Mouse (Mus musculus) limb, embryonic 13.5 days (tissue): ENCODE measurements around the gene Pcyt1a. TPM values are rescaled to one million over a fixed set of nuclear protein-coding genes. Genes with fewer than 3 reads are reported as not detected.

ENCODE experiments used
- ATAC-seq: fragments of 200-750 bp; cut with Nextera tagmentation; 2 replicates; pipeline ENCODE4 v1.8.0; 2017; ENCODE audit warnings: low read depth, moderate number of reproducible peaks, moderate TSS enrichment; ENCODE audit not compliant: low FRiP score
- H3K27ac ChIP-seq: fragments of 300-500 bp; sonication (generic); 2 replicates; pipeline ENCODE4 v1.5.1; 2015; ENCODE audit warnings: inconsistent platforms, mild to moderate bottlenecking, moderate library complexity
- H3K27me3 ChIP-seq: fragments of 300-500 bp; sonication (generic); 2 replicates; pipeline ENCODE4 v1.6.1; 2015; ENCODE audit warnings: mild to moderate bottlenecking, inconsistent platforms
- H3K36me3 ChIP-seq: fragments of 300-500 bp; sonication (generic); 2 replicates; pipeline ENCODE4 v1.6.1; 2015; ENCODE audit warnings: inconsistent platforms, mild to moderate bottlenecking, moderate library complexity
- H3K4me1 ChIP-seq: fragments of 300-500 bp; sonication (generic); 2 replicates; pipeline ENCODE4 v1.6.1; 2015; ENCODE audit warnings: inconsistent platforms
- H3K4me2 ChIP-seq: fragments of 300-500 bp; sonication (generic); replicated peaks from 2 replicates; pipeline ENCODE4 v1.6.1; 2015; ENCODE audit warnings: inconsistent platforms, mild to moderate bottlenecking, moderate library complexity
- H3K4me3 ChIP-seq: fragments of 300-500 bp; sonication (generic); 2 replicates; pipeline ENCODE4 v1.5.1; 2015; ENCODE audit warnings: moderate library complexity, mild to moderate bottlenecking, inconsistent platforms
- H3K9ac ChIP-seq: fragments of 300-500 bp; sonication (generic); 2 replicates; pipeline ENCODE4 v1.6.1; 2015; ENCODE audit warnings: mild to moderate bottlenecking, inconsistent platforms
- H3K9me3 ChIP-seq: fragments of 300-500 bp; sonication (generic); 2 replicates; pipeline ENCODE4 v1.6.1; 2016; ENCODE audit warnings: inconsistent platforms
- WGBS: fragments of 180-500 bp; shearing (Covaris S2); methylation state at CpG from one replicate; pipeline ENCODE4 v1.1.7; 2015; 5-methylcytosine and 5-hydroxymethylcytosine counted together
- polyA plus RNA-seq: library from polyadenylated mRNA; unstranded; fragments of >200 nt; fragmentation: Nextera tagmentation; extraction: Ambion mirVana; gene quantifications from 2 replicates; pipeline ENCODE4 v1.2.1, GENCODE M21; 2015

The Pcyt1a gene
- polyA plus RNA-seq, 1 experiment from 2014 or later, result 43.3 TPM

DNA sequence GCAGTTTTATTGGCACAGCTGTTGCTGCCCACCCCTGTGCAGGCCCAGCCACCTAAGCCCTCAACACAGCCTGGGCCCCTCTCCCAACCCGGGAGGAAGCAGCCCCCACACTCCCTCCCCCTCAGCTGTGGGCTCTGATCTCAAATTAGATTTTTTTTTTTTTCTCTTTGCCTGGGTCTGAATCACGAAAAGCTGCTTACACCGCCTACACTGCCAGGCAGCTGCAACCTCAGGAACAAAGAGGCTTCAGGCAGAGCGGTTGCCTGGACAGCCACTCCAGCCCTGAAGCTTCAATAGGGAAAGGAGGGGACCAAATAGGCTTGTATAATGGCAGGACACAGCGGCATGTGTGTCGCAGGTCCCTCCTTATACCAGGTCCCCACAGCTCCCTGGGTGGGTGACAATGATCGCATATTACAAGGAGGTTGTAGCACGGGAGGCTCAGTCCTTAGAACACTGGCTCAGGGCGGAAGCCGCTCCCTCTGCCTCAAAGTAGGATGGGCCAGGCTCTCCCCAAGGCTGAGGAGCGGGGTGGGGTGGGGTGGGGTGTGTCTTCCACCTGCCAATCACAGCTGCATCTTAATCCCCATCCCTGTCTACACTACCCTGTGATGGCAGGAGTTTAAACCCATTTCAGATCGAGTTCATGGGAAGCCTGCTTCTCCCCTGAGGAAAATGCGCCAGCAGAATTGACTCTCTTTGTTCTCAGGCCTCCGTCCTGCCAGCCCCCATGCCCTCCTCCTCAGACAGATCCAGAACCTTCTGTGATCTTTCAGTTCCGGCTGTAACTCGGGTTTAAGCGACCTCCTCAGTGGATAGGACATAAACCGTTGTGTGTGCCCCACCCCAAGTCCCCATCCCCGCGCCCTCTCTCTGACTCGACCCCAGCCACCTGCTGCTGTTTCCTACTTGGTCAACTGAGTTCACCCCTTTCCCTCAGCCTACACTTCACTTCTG lies 85.6 kb downstream of the Pcyt1a start:
- peaks cover 50% of the 10 kb centered on the region for H3K4me1 ChIP-seq
- H3K27ac ChIP-seq, result peak overlapping the region; percentile 95
- peak overlapping the region; percentile 25 for H3K4me3 ChIP-seq
- no peaks in the 10 kb centered on the region for H3K36me3 ChIP-seq
- 9% methylated on average over 21 of the region's 21 CpGs for WGBS
- ATAC-seq, result peak; percentile 89
- no peaks in the 10 kb centered on the region for H3K27me3 ChIP-seq
- no peaks in the 10 kb centered on the region for H3K9me3 ChIP-seq
- peak overlapping the region; percentile 59 for H3K4me2 ChIP-seq
- peak overlapping the region; percentile 64 for H3K9ac ChIP-seq

DNA sequence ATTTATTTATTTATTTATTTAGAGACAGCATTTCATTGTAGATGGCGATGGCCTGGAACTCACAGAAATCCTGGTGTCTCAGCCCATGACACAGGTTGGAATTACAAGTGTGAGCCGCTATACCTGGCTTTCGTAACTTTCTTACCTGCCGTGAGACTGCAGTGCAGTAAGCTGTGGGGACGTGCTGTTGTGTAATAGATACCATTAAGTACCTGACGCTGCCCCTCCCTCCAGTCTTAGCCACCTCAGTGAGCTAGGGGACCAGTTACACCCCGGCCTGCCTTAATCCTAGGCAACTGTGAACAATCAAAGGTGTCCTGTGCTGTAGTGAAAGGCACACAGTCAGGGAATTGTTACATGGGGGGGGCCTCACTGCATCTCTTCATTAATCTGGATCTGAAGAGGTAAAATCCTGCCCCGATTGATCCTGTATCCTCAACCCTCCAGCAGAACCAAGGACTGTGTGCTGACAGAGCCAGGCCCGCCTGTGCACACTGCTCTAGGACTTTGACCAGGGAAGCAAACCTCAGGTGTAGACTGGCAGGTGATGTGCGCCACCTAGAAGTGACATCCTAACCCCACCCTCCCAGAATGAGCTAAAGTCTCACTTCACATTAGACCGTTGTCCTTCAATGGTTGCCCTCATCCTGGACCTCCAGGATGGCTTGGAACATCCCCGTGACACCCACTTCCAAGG lies 87.2 kb downstream of the Pcyt1a start:
- no peak for ATAC-seq
- H3K4me3 ChIP-seq, result no peak overlapping the region
- no peak overlapping the region for H3K4me2 ChIP-seq
- H3K27ac ChIP-seq, result no peak overlapping the region
- H3K4me1 ChIP-seq, result peaks cover 44% of the 10 kb centered on the region
- H3K36me3 ChIP-seq, result no peaks in the 10 kb centered on the region
- 80% methylated on average over 12 of the region's 12 CpGs for WGBS
- H3K9me3 ChIP-seq, result no peaks in the 10 kb centered on the region
- H3K27me3 ChIP-seq, result no peaks in the 10 kb centered on the region
- no peak overlapping the region for H3K9ac ChIP-seq

DNA sequence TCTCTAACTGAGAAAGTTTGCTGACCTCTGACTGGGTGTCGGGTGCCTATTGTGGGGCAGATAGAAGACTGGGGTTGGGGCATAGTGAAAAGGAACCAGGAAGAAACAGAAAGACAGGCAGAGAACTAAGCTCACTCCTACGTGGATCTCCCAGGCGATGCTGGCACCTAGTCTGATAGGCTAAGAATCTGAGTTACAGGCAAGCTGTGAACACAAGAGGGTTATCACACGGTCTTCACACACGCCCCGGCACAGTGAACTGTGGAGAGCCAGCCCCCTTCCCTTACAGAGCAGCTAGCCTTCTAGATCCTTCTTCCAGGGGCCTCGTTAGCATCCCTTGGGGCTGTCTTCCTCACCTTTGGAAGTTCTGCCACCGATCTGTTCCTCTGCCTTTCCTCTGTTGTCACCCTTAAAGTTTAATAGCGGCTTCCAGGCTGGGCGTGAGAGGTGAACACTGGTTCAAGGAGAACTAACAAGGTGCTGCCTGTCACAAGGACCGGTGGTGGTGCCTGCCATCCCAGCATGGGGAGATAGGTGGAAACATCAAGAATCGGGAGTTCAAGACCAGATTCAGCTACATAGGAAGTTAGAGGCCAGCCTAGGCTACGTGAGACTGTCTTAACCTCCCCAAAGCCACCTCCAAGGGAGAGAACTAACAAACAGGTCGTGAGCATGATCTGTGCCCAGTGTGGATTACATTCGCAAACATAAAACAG lies 89.1 kb downstream of the Pcyt1a start:
- Histone ChIP-seq H3K4me2 (no peak overlapping the region), H3K27me3 (no peaks in the 10 kb centered on the region), H3K9me3 (no peaks in the 10 kb centered on the region), H3K36me3 (no peaks in the 10 kb centered on the region), H3K9ac (no peak overlapping the region), H3K4me1 (peaks cover 37% of the 10 kb centered on the region), H3K4me3 (no peak overlapping the region), H3K27ac (no peak overlapping the region)
- no peak for ATAC-seq
- WGBS, result 76% methylated on average over 15 of the region's 15 CpGs

DNA sequence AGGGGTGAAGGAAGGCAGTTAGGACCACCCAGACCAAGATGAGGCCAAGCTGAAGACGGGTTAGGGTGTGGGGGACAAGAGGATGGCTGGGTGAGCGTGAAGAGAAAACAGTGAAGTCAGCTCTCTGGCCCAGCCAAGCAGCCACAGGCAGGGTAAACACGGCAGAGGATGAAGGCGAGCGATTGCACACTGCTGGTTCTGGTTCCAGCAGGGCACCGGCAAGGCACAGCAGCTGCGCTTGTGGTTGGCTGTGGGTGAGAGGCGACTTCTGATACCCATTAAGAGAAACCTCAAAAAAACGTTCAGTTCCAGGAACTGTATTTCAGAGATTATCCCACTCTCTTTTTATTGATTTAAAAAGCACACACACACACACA lies 89.6 kb downstream of the Pcyt1a start:
- no peak overlapping the region for H3K9ac ChIP-seq
- WGBS, result 39% methylated on average over 9 of the region's 9 CpGs

DNA sequence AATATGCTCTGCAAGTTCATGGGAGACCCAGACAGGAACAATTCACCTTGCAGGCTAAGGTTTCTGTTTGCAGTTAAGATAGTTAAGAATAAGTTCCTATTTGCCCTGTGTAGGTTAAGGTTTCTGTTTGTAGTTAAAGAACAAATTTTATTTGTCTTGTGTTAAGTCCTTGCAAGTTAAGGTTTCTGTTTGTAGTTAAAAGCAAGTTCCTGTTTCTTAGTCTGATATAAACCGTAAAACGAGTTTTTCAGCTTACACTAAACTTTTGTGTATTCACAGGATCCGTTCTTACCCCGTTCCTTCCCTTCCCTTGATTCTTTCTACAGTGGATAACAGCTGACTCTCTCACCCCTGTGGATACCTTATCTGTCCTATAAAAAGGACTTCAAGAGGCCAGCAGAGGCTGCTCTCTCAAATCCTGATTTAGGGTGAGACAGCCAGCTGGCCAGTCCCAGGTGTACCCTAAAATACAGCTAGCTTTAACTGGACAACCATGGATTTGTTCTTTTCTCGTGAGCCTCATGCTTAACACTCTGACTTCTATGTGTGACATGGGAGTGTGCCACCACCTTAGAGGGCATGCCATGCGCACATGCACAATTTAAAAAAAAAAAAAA lies 92.0 kb downstream of the Pcyt1a start:
- Histone ChIP-seq H3K27ac (no peak overlapping the region), H3K27me3 (no peaks in the 10 kb centered on the region), H3K9me3 (no peaks in the 10 kb centered on the region), H3K4me2 (no peak overlapping the region), H3K9ac (no peak overlapping the region), H3K4me3 (no peak overlapping the region), H3K36me3 (no peaks in the 10 kb centered on the region), H3K4me1 (peaks cover 13% of the 10 kb centered on the region; the same call in 1 of the 2 replicates)
- no peak for ATAC-seq
- WGBS, result 52% methylated on average over 6 of the region's 6 CpGs

More for the DNA sequence above, 89.6 kb downstream of the Pcyt1a start:
- Histone ChIP-seq H3K9me3 (no peaks in the 10 kb centered on the region), H3K4me1 (peaks cover 33% of the 10 kb centered on the region), H3K4me3 (no peak overlapping the region), H3K27me3 (no peaks in the 10 kb centered on the region), H3K27ac (no peak overlapping the region), H3K4me2 (no peak overlapping the region), H3K36me3 (no peaks in the 10 kb centered on the region)
- ATAC-seq, result no peak

DNA sequence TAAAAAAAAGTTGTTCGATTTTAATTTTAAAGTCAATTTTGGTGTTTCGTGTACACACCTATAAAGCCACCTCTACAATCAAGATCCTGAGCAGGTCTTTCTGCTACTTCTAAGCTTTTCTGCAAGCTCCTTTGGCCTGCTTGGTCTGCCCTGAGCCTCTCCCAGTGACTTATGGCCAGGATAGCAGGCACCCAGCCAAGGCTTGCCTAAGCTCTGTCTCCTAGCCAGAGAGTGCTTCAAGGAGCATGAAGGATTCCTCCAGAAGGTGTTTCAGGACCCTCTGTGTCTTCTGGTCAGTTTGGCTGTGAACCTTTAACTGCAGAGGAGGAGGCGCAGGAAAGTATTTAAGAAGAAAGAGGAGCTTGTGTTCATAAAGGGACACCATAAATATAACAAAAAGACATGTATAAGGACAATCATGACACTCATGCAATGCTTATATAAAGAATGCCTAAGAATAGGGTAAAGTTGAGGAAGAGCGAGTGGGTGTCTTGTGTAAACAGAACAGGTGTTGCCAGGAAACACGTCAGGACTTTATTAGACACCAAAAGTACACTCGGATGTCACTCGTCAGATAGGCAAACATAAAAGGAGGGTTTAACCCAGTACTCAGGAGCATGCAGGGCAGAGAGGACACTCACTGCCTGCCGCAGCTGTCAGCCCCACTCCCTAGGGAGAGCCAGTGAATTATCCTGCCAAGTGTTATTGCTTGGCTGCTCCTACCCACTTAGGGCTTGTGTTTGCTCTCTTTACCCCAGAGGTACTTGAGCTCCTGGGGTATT lies 92.9 kb downstream of the Pcyt1a start:
- H3K4me1 ChIP-seq, result peaks cover 13% of the 10 kb centered on the region; the same call in 1 of the 2 replicates
- no peak overlapping the region for H3K9ac ChIP-seq
- no peak for ATAC-seq
- WGBS, result 63% methylated on average over 8 of the region's 8 CpGs
- H3K4me2 ChIP-seq, result no peak overlapping the region
- H3K4me3 ChIP-seq, result no peak overlapping the region
- no peaks in the 10 kb centered on the region for H3K36me3 ChIP-seq
- H3K27ac ChIP-seq, result no peak overlapping the region
- H3K9me3 ChIP-seq, result no peaks in the 10 kb centered on the region
- no peaks in the 10 kb centered on the region for H3K27me3 ChIP-seq

DNA sequence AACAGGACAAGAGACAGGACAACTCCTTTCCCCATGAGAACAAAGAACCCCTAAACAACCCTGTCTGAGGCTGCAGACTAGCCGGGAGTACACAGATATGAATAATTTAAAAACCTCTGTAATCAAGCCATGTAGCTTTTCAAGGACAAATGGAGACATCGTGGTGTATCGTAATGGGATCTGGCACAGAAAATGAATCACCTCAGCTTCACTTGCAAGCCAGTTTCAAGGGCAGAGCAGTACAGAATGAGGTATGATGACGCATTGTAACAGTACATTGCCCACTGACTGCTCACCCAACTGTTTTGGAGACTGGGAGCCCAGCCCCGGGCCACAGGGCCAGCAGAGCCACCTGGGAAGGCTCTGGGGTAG lies 93.5 kb downstream of the Pcyt1a start:
- ATAC-seq, result no peak
- no peaks in the 10 kb centered on the region for H3K36me3 ChIP-seq
- WGBS, result 72% methylated on average over 5 of the region's 5 CpGs

More for the DNA sequence above, 93.5 kb downstream of the Pcyt1a start:
- no peak overlapping the region for H3K4me2 ChIP-seq
- peaks cover 13% of the 10 kb centered on the region; the same call in 1 of the 2 replicates for H3K4me1 ChIP-seq
- peak overlapping the region; percentile 22; the same call in 1 of the 2 replicates for H3K27ac ChIP-seq
- no peaks in the 10 kb centered on the region for H3K9me3 ChIP-seq
- H3K9ac ChIP-seq, result no peak overlapping the region
- H3K27me3 ChIP-seq, result no peaks in the 10 kb centered on the region
- no peak overlapping the region for H3K4me3 ChIP-seq

Other genes starting within 250 kb of the Pcyt1a start
- gene Fbxo45, start 183.8 kb upstream of the Pcyt1a start, polyA plus RNA-seq, result 10.5 and 12.3 TPM in 2 replicates
- 17.0 and 18.6 TPM in 2 replicates for gene Wdr53, start 183.7 kb upstream of the Pcyt1a start, polyA plus RNA-seq
- not detected in 2 replicates for gene Smco1, start 159.5 kb upstream of the Pcyt1a start, polyA plus RNA-seq
- gene Rnf168, start 153.5 kb upstream of the Pcyt1a start, polyA plus RNA-seq, result 37.1 and 37.2 TPM in 2 replicates
- 29.4 and 35.7 TPM in 2 replicates for gene Ubxn7, start 98.7 kb upstream of the Pcyt1a start, polyA plus RNA-seq
- not detected in 2 replicates for gene Tm4sf19, start 30.4 kb upstream of the Pcyt1a start, polyA plus RNA-seq
- 25.5 and 29.5 TPM in 2 replicates for gene Tctex1d2, start 11.2 kb upstream of the Pcyt1a start, polyA plus RNA-seq
- 0.46 and 0.56 TPM in 2 replicates for gene Slc51a, start 57.0 kb downstream of the Pcyt1a start, polyA plus RNA-seq
- gene Zdhhc19, start 65.3 kb downstream of the Pcyt1a start, polyA plus RNA-seq, result not detected in 2 replicates
- gene Tfrc, start 178.0 kb downstream of the Pcyt1a start, polyA plus RNA-seq, result 22.4 and 24.2 TPM in 2 replicates
- 12.2 and 12.8 TPM in 2 replicates for gene Tnk2, start 213.0 kb downstream of the Pcyt1a start, polyA plus RNA-seq